Mouse (Mus musculus) urinary bladder, postnatal 0 days (tissue): ENCODE data around the gene Wdr45. TPM values are rescaled to one million over a fixed set of nuclear protein-coding genes. Genes with fewer than 3 reads are reported as not detected.

ENCODE experiments used
- polyA plus RNA-seq: library from polyadenylated mRNA; unstranded; fragments of >200 nt; fragmentation: Nextera tagmentation; extraction: Ambion mirVana; gene quantifications from 2 replicates; pipeline ENCODE4 v1.2.1, GENCODE M21; 2015

Gene Wdr45
- 23.7 and 30.3 TPM in 2 replicates for polyA plus RNA-seq

DNA sequence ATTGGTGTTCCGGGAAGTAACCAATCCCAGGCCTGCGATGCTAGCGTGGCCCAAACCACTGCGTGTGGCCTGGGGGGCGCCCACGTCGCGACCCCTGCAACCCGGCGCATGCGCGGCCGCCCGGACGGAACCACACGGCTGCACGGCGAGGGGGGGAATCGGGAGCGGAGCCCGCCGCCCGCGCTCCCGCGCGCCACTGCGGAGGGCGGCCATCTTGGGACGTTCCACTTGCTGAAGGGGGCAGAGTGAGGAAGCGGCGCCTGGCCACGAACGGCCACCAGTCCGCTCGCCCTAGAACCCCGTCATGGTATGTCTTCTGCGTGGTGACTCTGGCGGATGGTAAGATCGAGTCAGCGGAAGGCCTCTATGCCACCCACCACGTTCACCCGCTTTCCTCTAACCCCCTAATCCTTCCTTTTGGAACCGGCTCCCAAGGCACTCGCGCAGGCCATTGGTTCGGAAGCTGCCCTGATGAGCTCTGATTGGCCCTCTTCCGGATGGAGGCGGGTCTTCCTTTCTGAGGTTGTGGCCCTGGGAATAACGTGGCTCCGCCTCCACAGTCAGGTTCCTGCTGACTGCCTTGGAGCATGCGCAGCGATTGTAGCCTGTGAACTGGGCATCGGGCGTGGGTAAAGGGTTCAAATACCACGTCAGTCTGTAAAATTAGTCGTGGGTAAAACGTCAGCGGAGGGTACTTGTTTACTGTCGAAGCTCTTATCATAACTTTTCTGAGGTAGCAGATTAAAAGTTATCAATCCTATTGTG is at the start of gene Wdr45:
Gene Wdr45, plus strand, starts transcription at position 199 of the 765 bp plus-strand sequence.

DNA sequence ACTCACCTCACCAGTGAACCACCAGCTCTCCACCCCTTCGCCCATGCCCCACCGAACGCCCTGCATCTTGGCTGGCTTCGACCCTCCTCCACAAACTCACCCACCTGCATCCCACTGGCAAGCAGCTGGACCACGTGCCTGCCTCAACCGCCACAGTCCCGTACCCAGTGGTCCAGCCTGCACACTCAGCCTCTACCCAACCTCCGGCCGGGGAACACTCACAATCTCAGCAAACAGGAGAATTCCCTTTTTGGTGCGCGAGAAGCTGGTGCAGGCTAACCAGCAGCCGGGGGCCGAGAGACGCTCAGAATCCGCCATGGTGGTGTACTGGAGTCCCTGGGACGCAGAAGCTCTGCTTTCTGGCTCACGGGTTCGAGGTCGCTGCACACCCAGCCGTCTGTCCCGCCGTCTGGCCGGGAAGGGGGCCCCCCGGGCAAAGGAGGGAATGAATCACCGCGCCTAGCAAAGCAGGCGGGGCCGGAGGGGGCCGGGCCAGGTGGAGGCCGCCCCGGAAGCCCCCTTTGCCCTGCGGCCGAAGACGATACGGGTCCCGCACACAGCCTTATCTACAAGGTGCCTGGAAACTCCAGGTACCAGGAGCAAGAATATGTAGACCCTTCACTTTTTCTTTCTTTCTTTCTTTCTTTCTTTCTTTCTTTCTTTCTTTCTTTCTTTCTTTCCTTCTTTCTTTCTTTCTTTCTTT is 43.1 kb upstream of the Wdr45 start, which contains the start of gene Plp2:
Gene Plp2, minus strand, starts transcription at position 470 of the 703 bp plus-strand sequence.

GRCm38 (mm10) chrX:7680864-7681263 is 33.3 kb upstream of the Wdr45 start, which contains the start of gene Magix:
Gene Magix (minus strand): TSS chrX:7681251.

GRCm38 (mm10) chrX:7696954-7697381 is 17.2 kb upstream of the Wdr45 start, which contains the start of gene Gpkow:
Gene Gpkow (plus strand): TSS chrX:7697131.

GRCm38 (mm10) chrX:7721514-7722281 is 7.6 kb downstream of the Wdr45 start, which contains the start of gene Gm45208:
Gene Gm45208 (plus strand): TSS chrX:7722245.

DNA sequence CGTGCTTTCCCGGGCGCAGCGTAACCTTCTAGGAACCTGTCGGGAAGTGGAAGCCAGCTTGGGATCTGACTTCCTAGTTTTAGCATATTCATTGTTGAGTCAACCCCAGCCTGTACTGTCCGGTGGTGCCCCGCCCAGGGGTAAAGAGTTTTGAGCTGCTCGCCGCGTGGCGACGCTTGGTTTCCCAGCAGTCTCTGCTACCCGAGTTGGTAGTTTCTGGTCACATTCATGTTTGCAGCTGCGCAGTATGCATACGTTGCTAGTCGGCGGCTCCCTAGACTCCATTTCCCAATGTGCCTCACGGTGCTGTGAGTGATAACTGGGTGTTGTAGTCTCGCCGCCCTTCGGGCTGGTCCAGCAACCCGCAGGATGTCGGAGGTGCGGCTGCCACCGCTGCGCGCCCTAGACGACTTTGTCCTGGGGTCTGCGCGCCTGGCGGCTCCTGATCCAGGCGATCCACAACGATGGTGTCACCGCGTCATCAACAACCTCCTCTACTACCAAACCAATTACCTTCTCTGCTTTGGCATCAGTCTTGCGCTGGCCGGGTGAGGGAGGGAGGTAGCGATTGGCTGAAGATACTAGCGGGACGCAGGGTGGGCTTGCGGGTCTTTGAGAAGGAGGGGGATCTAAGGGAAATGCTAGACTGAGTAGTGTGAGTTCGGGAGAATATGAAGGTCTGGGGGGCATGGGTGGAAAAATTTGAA is 14.2 kb downstream of the Wdr45 start, which contains the start of gene Praf2:
Gene Praf2, plus strand, starts transcription at position 225 of the 707 bp plus-strand sequence.

GRCm38 (mm10) chrX:7750432-7751116 is 36.4 kb downstream of the Wdr45 start, which contains the start of gene Ccdc120:
Gene Ccdc120 (minus strand): TSS chrX:7750905.

GRCm38 (mm10) chrX:7762137-7762920 is 48.2 kb downstream of the Wdr45 start, which contains the start of gene Tfe3:
Gene Tfe3 (plus strand): TSS chrX:7762560.

Other genes with a start within 250 kb of the Wdr45 start
- not detected in 2 replicates for gene Foxp3, start 140.7 kb upstream of the Wdr45 start, polyA plus RNA-seq
- 0.86 and 1.1 TPM in 2 replicates for gene Ppp1r3f, start 140.1 kb upstream of the Wdr45 start, polyA plus RNA-seq
- gene Ccdc22, start 108.8 kb upstream of the Wdr45 start, polyA plus RNA-seq = 13.6 and 15.5 TPM in 2 replicates
- 0.04 TPM in 1 of 2 replicates, not detected in the other for gene Cacna1f, start 107.2 kb upstream of the Wdr45 start, polyA plus RNA-seq
- gene Syp, start 75.9 kb upstream of the Wdr45 start, polyA plus RNA-seq = 0.69 and 0.79 TPM in 2 replicates
- gene Prickle3, start 57.1 kb upstream of the Wdr45 start, polyA plus RNA-seq = 6.8 and 7.8 TPM in 2 replicates
- gene Plp2, start 42.9 kb upstream of the Wdr45 start, polyA plus RNA-seq = 303 and 319 TPM in 2 replicates
- 0.47 and 0.53 TPM in 2 replicates for gene Magix, start 33.1 kb upstream of the Wdr45 start, polyA plus RNA-seq
- gene Gpkow, start 17.2 kb upstream of the Wdr45 start, polyA plus RNA-seq = 19.2 and 20.6 TPM in 2 replicates
- gene Gm45208, start 7.9 kb downstream of the Wdr45 start, polyA plus RNA-seq = 0.61 TPM in 1 of 2 replicates, not detected in the other
- gene Praf2, start 14.1 kb downstream of the Wdr45 start, polyA plus RNA-seq = 38.2 and 41.3 TPM in 2 replicates
- 9.0 and 10.0 TPM in 2 replicates for gene Ccdc120, start 36.6 kb downstream of the Wdr45 start, polyA plus RNA-seq
- 21.3 and 23.4 TPM in 2 replicates for gene Tfe3, start 48.2 kb downstream of the Wdr45 start, polyA plus RNA-seq
- 19.2 and 23.6 TPM in 2 replicates for gene Gripap1, start 75.4 kb downstream of the Wdr45 start, polyA plus RNA-seq
- gene Kcnd1, start 108.0 kb downstream of the Wdr45 start, polyA plus RNA-seq = 0.98 and 1.4 TPM in 2 replicates
- gene Otud5, start 127.0 kb downstream of the Wdr45 start, polyA plus RNA-seq = 23.4 and 24.7 TPM in 2 replicates
- 4.7 and 5.1 TPM in 2 replicates for gene Pim2, start 163.9 kb downstream of the Wdr45 start, polyA plus RNA-seq
- 33.6 and 37.9 TPM in 2 replicates for gene Slc35a2, start 169.7 kb downstream of the Wdr45 start, polyA plus RNA-seq
- gene Pqbp1, start 184.9 kb downstream of the Wdr45 start, polyA plus RNA-seq = 64.1 and 69.9 TPM in 2 replicates
- 98.1 and 101 TPM in 2 replicates for gene Timm17b, start 185.0 kb downstream of the Wdr45 start, polyA plus RNA-seq
- gene Gm10491, start 193.5 kb downstream of the Wdr45 start, polyA plus RNA-seq = not detected in 2 replicates
- gene Gm10490, start 195.2 kb downstream of the Wdr45 start, polyA plus RNA-seq = not detected in 2 replicates
- 0.71 and 0.74 TPM in 2 replicates for gene Pcsk1n, start 205.5 kb downstream of the Wdr45 start, polyA plus RNA-seq
- not detected in 2 replicates for gene Eras, start 214.3 kb downstream of the Wdr45 start, polyA plus RNA-seq
- gene Hdac6, start 233.6 kb downstream of the Wdr45 start, polyA plus RNA-seq = 9.2 and 9.7 TPM in 2 replicates